Mouse (Mus musculus) urinary bladder, postnatal 0 days (tissue): Measurements from ENCODE around the gene Pkd2l1. TPM values are rescaled to one million over a fixed set of nuclear protein-coding genes. Genes with fewer than 3 reads are reported as not detected.

ENCODE experiments used
- polyA plus RNA-seq: library from polyadenylated mRNA; unstranded; fragments of >200 nt; fragmentation: Nextera tagmentation; extraction: Ambion mirVana; gene quantifications from 2 replicates; pipeline ENCODE4 v1.2.1, GENCODE M21; 2015

Gene Pkd2l1
- polyA plus RNA-seq = not detected in 2 replicates

GRCm38 (mm10) chr19:44192342-44192741, at the start of gene Pkd2l1:
Gene Pkd2l1, minus strand, starts transcription at chr19:44192442.

GRCm38 (mm10) chr19:44203015-44203564, 10.8 kb upstream of the Pkd2l1 start, which contains the start of gene Scd3:
Gene Scd3, plus strand, starts transcription at chr19:44203269.

GRCm38 (mm10) chr19:44145702-44146567, 46.3 kb downstream of the Pkd2l1 start, which contains the start of gene Bloc1s2:
Gene Bloc1s2, minus strand, starts transcription at chr19:44146446.

GRCm38 (mm10) chr19:44135072-44135959, 56.9 kb downstream of the Pkd2l1 start, which contains the start of gene Cwf19l1:
Gene Cwf19l1, minus strand, starts transcription at chr19:44135876.

GRCm38 (mm10) chr19:44106831-44107660, 85.2 kb downstream of the Pkd2l1 start, which contains the start of gene Chuk:
Gene Chuk, minus strand, starts transcription at chr19:44107480.

Other genes with a start within 250 kb of the Pkd2l1 start
- 0.12 and 0.25 TPM in 2 replicates for gene Cpn1, start 205.9 kb downstream of the Pkd2l1 start, polyA plus RNA-seq
- 0.79 and 0.97 TPM in 2 replicates for gene Cyp2c23, start 163.2 kb downstream of the Pkd2l1 start, polyA plus RNA-seq
- gene Erlin1, start 122.7 kb downstream of the Pkd2l1 start, polyA plus RNA-seq = 25.5 and 28.9 TPM in 2 replicates
- gene Chuk, start 85.0 kb downstream of the Pkd2l1 start, polyA plus RNA-seq = 19.4 and 23.0 TPM in 2 replicates
- 12.0 and 15.1 TPM in 2 replicates for gene Cwf19l1, start 56.6 kb downstream of the Pkd2l1 start, polyA plus RNA-seq
- gene Bloc1s2, start 46.0 kb downstream of the Pkd2l1 start, polyA plus RNA-seq = 49.9 and 51.6 TPM in 2 replicates
- not detected in 2 replicates for gene Scd3, start 10.8 kb upstream of the Pkd2l1 start, polyA plus RNA-seq
- 57.6 and 114 TPM in 2 replicates for gene Scd2, start 101.2 kb upstream of the Pkd2l1 start, polyA plus RNA-seq
- gene Scd4, start 140.7 kb upstream of the Pkd2l1 start, polyA plus RNA-seq = 0.51 and 0.97 TPM in 2 replicates
- gene Scd1, start 215.4 kb upstream of the Pkd2l1 start, polyA plus RNA-seq = 9.1 and 14.9 TPM in 2 replicates